Mouse (Mus musculus): ENCODE results near the gene Mcu. TPM values are rescaled to one million over a fixed set of nuclear protein-coding genes. Genes with fewer than 3 reads are reported as not detected.
A peak's percentile ranks its signal among the peaks of the same experiment; 100 is the strongest.

Gene Mcu
- polyA plus RNA-seq, 1 experiment from 2014 or later: 65.2 TPM

DNA sequence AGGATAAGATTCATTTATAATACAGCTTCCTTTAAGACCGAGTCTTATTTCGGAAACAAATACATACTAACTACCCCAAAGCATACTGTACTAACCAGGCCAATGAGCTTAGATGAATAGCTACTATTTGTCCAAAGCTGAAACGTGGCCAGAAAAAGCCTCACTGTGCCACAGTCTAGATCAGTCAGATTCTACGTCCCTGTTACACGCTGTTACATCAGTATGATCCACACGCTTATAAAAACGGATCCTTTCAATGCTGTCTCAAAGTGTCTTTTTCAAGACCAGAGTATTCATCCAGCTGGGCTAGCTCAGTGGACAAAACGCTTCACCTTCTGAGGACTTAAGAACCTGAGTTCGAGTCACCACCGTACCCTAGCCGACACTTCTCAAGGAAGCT is 119.5 kb downstream of the Mcu start:
- 91% methylated on average over 11 of the region's 11 CpGs for WGBS
- no peak for ATAC-seq
- no peak overlapping the region for H3K4me2 ChIP-seq (replicated peaks; ENCODE audit: low read depth)

DNA sequence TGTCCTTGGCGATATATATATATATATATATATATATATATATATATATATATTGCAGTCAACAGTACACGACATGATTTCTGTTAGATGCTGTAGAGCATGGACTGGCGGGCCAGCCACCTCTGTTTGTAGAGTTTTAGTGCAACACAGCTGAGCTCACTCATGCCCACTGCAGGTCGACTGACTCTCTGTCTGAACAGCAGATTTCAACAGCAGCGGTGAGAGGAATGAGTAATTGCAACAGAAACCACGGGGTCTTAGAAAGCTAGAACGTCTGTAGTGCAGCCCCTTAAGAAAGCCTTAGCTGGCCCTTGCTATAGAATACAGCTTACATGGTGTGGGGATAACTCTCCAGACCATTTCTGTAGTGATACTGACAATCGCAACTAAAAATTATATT is 121.6 kb downstream of the Mcu start:
- no peak overlapping the region for H3K4me3 ChIP-seq (ENCODE audit: low read depth, low read length)
- H3K36me3 ChIP-seq (ENCODE audit: control insufficient read depth, insufficient read depth): peaks cover 11% of the 10 kb centered on the region; the same call in 1 of the 2 replicates
- WGBS: 73% methylated on average over 8 of the region's 8 CpGs
- no peak overlapping the region for H3K4me2 ChIP-seq (replicated peaks; ENCODE audit: low read depth)
- no peaks in the 10 kb centered on the region for H3K4me1 ChIP-seq (replicated peaks; ENCODE audit: control insufficient read depth, insufficient read depth, low read length)
- no peak overlapping the region for H3K9ac ChIP-seq (ENCODE audit: low read depth, low read length)
- no peaks in the 10 kb centered on the region for H3K27me3 ChIP-seq (replicated peaks; ENCODE audit: control insufficient read depth, insufficient read depth, low read length)
- ATAC-seq: no peak
- H3K27ac ChIP-seq (ENCODE audit: low read depth, low read length): no peak overlapping the region
- no peaks in the 10 kb centered on the region for H3K9me3 ChIP-seq (ENCODE audit: control insufficient read depth)
- no peak for TF ChIP-seq CTCF (IDR thresholded peaks at IDR 0.05; ENCODE audit: low read depth)

More for the DNA sequence above, 119.5 kb downstream of the Mcu start:
- no peak for TF ChIP-seq CTCF (IDR thresholded peaks at IDR 0.05; ENCODE audit: low read depth)
- H3K9me3 ChIP-seq (ENCODE audit: control insufficient read depth): no peaks in the 10 kb centered on the region
- H3K4me1 ChIP-seq (replicated peaks; ENCODE audit: control insufficient read depth, insufficient read depth, low read length): no peaks in the 10 kb centered on the region
- H3K27ac ChIP-seq (ENCODE audit: low read depth, low read length): no peak overlapping the region
- H3K4me3 ChIP-seq (ENCODE audit: low read depth, low read length): no peak overlapping the region
- H3K27me3 ChIP-seq (replicated peaks; ENCODE audit: control insufficient read depth, insufficient read depth, low read length): no peaks in the 10 kb centered on the region
- H3K9ac ChIP-seq (ENCODE audit: low read depth, low read length): no peak overlapping the region
- H3K36me3 ChIP-seq (ENCODE audit: control insufficient read depth, insufficient read depth): no peaks in the 10 kb centered on the region

DNA sequence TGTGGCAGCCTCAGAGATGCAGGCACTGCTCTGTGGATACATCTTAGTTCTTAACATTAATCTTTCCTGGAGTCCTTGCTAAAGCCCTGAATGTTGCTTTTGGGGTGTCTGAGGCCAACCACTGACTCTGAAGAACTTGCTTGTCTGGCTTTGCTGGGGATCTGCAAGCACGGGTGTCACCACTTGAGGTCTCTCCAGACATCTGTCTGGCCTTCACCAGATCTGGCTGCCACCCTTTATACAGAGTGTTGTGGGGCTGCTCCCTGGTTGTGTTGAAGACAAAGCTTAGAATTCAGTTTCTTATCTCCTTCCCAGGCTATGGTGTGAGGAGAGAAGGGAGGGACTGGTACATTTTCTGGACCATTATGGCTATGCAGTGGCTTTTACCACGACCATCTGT is 122.4 kb downstream of the Mcu start:
- Histone ChIP-seq H3K27ac (ENCODE audit: low read depth, low read length) (no peak overlapping the region), H3K9ac (ENCODE audit: low read depth, low read length) (no peak overlapping the region), H3K4me3 (ENCODE audit: low read depth, low read length) (no peak overlapping the region), H3K9me3 (ENCODE audit: control insufficient read depth) (no peaks in the 10 kb centered on the region), H3K4me1 (replicated peaks; ENCODE audit: control insufficient read depth, insufficient read depth, low read length) (no peaks in the 10 kb centered on the region), H3K4me2 (replicated peaks; ENCODE audit: low read depth) (no peak overlapping the region), H3K27me3 (replicated peaks; ENCODE audit: control insufficient read depth, insufficient read depth, low read length) (no peaks in the 10 kb centered on the region), H3K36me3 (ENCODE audit: control insufficient read depth, insufficient read depth) (peaks cover 18% of the 10 kb centered on the region; the same call in 1 of the 2 replicates)
- ATAC-seq: no peak
- 15% methylated on average over 2 of the region's 2 CpGs for WGBS
- peak; percentile 65 for TF ChIP-seq CTCF (IDR thresholded peaks at IDR 0.05; ENCODE audit: low read depth)

DNA sequence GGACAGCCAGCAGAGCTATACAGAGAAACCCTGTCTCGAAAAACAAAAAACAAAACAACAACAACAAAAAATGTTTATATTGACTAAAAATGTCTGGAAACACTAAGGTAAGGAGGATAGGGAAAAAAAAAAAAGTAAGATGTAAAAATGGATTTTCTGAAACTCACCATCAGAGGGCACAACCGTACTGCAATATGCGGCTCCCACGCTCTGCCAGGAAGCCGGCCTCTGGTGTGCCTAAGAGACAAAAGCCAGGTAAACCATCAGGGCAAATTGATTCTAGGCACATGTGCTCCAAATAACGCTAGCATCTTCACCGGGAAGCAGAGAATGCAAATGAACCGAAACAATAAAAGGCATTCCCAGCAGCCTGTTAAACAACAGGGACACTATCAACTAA is 125.6 kb downstream of the Mcu start:
- peaks cover 23% of the 10 kb centered on the region; the same call in 1 of the 2 replicates for H3K36me3 ChIP-seq (ENCODE audit: control insufficient read depth, insufficient read depth)
- ATAC-seq: no peak
- 88% methylated on average over 8 of the region's 8 CpGs for WGBS

DNA sequence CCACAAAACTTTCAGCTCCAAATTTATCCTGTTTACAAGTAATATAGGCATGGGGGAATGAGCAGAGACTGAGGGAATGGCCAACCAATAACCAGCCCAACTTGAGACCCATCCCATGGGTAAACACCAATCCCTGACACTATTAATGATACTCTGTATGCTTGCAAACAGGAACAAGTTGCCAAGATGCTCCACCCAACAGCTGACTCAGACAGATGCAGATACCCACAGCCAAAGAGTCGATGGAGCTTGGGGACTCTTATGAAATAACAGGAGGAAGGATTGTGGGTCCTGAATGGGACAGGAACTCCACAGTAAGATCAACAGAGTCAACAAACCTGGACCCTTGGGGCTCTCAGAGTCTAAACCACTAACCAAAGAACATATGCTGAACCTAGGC is 127.1 kb downstream of the Mcu start:
- H3K9ac ChIP-seq (ENCODE audit: low read depth, low read length): no peak overlapping the region
- no peak for TF ChIP-seq CTCF (IDR thresholded peaks at IDR 0.05; ENCODE audit: low read depth)
- no peaks in the 10 kb centered on the region for H3K27me3 ChIP-seq (replicated peaks; ENCODE audit: control insufficient read depth, insufficient read depth, low read length)
- WGBS: 96% methylated on average over 1 of the region's 1 CpGs
- H3K4me1 ChIP-seq (replicated peaks; ENCODE audit: control insufficient read depth, insufficient read depth, low read length): no peaks in the 10 kb centered on the region
- H3K27ac ChIP-seq (ENCODE audit: low read depth, low read length): no peak overlapping the region
- peaks cover 23% of the 10 kb centered on the region; the same call in 1 of the 2 replicates for H3K36me3 ChIP-seq (ENCODE audit: control insufficient read depth, insufficient read depth)
- H3K9me3 ChIP-seq (ENCODE audit: control insufficient read depth): no peaks in the 10 kb centered on the region
- ATAC-seq: no peak
- no peak overlapping the region for H3K4me2 ChIP-seq (replicated peaks; ENCODE audit: low read depth)
- no peak overlapping the region for H3K4me3 ChIP-seq (ENCODE audit: low read depth, low read length)

More for the DNA sequence above, 125.6 kb downstream of the Mcu start:
- no peak overlapping the region for H3K27ac ChIP-seq (ENCODE audit: low read depth, low read length)
- H3K27me3 ChIP-seq (replicated peaks; ENCODE audit: control insufficient read depth, insufficient read depth, low read length): no peaks in the 10 kb centered on the region
- no peak overlapping the region for H3K4me2 ChIP-seq (replicated peaks; ENCODE audit: low read depth)
- no peaks in the 10 kb centered on the region for H3K9me3 ChIP-seq (ENCODE audit: control insufficient read depth)
- TF ChIP-seq CTCF (IDR thresholded peaks at IDR 0.05; ENCODE audit: low read depth): peak; percentile 49
- H3K4me1 ChIP-seq (replicated peaks; ENCODE audit: control insufficient read depth, insufficient read depth, low read length): no peaks in the 10 kb centered on the region
- no peak overlapping the region for H3K4me3 ChIP-seq (ENCODE audit: low read depth, low read length)
- H3K9ac ChIP-seq (ENCODE audit: low read depth, low read length): no peak overlapping the region

DNA sequence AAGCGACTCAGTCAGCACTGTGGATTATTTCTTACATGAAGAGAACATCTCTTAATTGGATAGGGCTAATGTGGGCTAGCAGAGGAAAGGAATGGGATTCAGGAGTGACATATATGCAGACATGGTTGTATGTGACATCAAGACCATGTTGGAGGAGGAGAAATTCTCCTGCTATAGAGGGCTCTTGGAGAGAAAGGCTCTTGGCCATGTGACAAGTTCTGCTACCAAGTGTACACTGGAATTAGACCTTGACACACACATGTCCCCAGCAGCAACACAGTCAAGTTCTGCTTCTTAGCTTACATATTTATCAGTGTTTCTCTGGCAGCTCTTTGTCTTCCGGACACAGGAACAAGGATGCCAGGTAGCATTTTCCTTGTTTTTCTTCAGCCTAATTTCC is 129.1 kb downstream of the Mcu start:
- no peak for ATAC-seq
- Histone ChIP-seq H3K36me3 (ENCODE audit: control insufficient read depth, insufficient read depth) (peaks cover 23% of the 10 kb centered on the region; the same call in 1 of the 2 replicates), H3K27me3 (replicated peaks; ENCODE audit: control insufficient read depth, insufficient read depth, low read length) (no peaks in the 10 kb centered on the region), H3K9me3 (ENCODE audit: control insufficient read depth) (no peaks in the 10 kb centered on the region), H3K4me2 (replicated peaks; ENCODE audit: low read depth) (no peak overlapping the region), H3K9ac (ENCODE audit: low read depth, low read length) (no peak overlapping the region), H3K27ac (ENCODE audit: low read depth, low read length) (no peak overlapping the region), H3K4me3 (ENCODE audit: low read depth, low read length) (no peak overlapping the region), H3K4me1 (replicated peaks; ENCODE audit: control insufficient read depth, insufficient read depth, low read length) (no peaks in the 10 kb centered on the region)
- 88% methylated on average over 2 of the region's 2 CpGs for WGBS
- TF ChIP-seq CTCF (IDR thresholded peaks at IDR 0.05; ENCODE audit: low read depth): no peak

DNA sequence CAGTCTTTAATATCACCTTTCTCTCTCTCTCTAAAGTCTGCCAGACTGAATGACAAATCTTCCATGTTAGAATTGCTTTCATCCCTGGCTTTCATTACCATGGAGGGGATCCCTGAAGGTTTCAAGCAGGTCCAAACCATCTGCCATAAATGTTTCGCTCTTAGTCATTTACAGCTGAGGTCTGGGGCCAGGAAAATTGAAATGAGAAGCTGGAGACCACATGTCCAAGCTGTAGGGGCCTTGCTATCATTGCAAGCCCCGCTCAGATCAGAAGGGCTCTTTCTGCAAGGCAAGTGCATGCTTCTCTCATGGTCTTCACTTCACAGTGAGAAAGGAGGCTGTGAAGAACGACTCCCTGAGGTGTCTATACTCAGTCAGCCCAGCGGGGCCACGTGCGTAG is 132.2 kb downstream of the Mcu start:
- no peak for ATAC-seq
- Histone ChIP-seq H3K4me2 (replicated peaks; ENCODE audit: low read depth) (no peak overlapping the region), H3K9ac (ENCODE audit: low read depth, low read length) (no peak overlapping the region), H3K27ac (ENCODE audit: low read depth, low read length) (no peak overlapping the region), H3K27me3 (replicated peaks; ENCODE audit: control insufficient read depth, insufficient read depth, low read length) (no peaks in the 10 kb centered on the region), H3K4me3 (ENCODE audit: low read depth, low read length) (no peak overlapping the region), H3K4me1 (replicated peaks; ENCODE audit: control insufficient read depth, insufficient read depth, low read length) (no peaks in the 10 kb centered on the region), H3K9me3 (ENCODE audit: control insufficient read depth) (no peaks in the 10 kb centered on the region), H3K36me3 (ENCODE audit: control insufficient read depth, insufficient read depth) (peaks cover 10% of the 10 kb centered on the region; the same call in 1 of the 2 replicates)
- 90% methylated on average over 6 of the region's 6 CpGs for WGBS
- TF ChIP-seq CTCF (IDR thresholded peaks at IDR 0.05; ENCODE audit: low read depth): no peak

Measured in intestine, postnatal 0 days (tissue).